Mouse (Mus musculus): ENCODE data around the gene Sept6. TPM values are rescaled to one million over a fixed set of nuclear protein-coding genes. Genes with fewer than 3 reads are reported as not detected.

Gene Sept6
- 13.5 and 14.1 TPM in 2 replicates for polyA plus RNA-seq (2014; fragmentation: Nextera tagmentation; extraction: Ambion mirVana)

DNA sequence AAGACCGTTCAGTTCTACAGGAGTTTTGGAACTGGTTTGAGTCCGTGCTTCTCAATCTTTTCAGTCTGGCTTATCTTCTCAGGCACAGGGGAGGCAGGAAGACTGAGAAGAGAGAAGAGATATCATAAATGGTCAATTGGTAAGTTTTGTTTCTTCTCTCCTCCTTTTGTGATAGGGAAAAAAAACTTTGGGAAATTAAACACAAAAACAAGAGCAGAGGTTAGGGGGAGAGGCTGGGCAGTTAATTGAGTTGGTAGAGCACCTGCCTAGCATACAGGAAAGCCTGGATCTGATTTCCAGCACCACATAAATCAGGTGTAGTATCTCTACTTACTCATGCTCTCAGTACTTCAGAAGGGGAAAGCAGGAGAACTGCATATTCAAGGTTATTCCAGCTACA, at the start of gene Sept6:
Sept6 (minus strand) TSS at position 101 of the 400 bp plus-strand sequence.
- H3K4me3 ChIP-seq (ENCODE audit: low read depth, low read length), result no peak within 1 kb of the TSS
- H3K27me3 ChIP-seq (replicated peaks; ENCODE audit: control insufficient read depth, insufficient read depth, low read length), result no peaks in the 10 kb centered on the region
- no peak within 1 kb of the TSS for H3K9ac ChIP-seq (ENCODE audit: low read depth, low read length)
- no peaks in the 10 kb centered on the region for H3K4me1 ChIP-seq (replicated peaks; ENCODE audit: control insufficient read depth, insufficient read depth, low read length)
- 59% methylated on average over 2 of the region's 2 CpGs for WGBS
- H3K27ac ChIP-seq (ENCODE audit: low read depth, low read length), result no peak within 1 kb of the TSS
- H3K4me2 ChIP-seq, result no peak within 1 kb of the TSS
- DNase-seq (ENCODE audit: low spot score), result no peak
- no peaks in the 10 kb centered on the region for H3K36me3 ChIP-seq (ENCODE audit: control insufficient read depth, insufficient read depth, low read length)
- H3K9me3 ChIP-seq (ENCODE audit: control insufficient read depth, low read length), result no peaks in the 10 kb centered on the region
- ATAC-seq (replicated peaks; ENCODE audit: low FRiP score), result no peak

DNA sequence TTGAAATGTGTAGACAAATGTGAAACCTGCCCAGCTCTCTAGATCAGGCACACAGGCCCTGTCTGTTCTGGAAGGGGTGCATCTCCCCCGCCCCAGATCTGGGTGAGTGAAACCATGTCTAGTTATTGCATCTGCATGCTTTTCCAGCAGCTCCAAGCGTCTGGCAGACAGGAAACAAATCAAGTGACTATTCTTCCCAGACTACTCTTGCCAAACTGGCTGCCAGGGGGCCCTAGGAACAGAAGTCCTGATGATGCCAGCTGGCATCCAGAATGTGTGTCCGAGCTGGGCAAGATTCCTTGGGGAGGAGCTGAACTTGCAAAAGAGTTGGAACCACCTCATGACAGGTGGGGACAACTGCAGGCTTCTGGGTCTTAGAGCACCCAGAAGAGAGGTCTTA, 36.8 kb upstream of the Sept6 start:
- H3K4me3 ChIP-seq (ENCODE audit: low read depth, low read length), result no peak overlapping the region
- no peak for DNase-seq (ENCODE audit: low spot score)
- H3K27me3 ChIP-seq (replicated peaks; ENCODE audit: control insufficient read depth, insufficient read depth, low read length), result no peaks in the 10 kb centered on the region
- no peaks in the 10 kb centered on the region for H3K4me1 ChIP-seq (replicated peaks; ENCODE audit: control insufficient read depth, insufficient read depth, low read length)
- no peak overlapping the region for H3K27ac ChIP-seq (ENCODE audit: low read depth, low read length)
- ATAC-seq (replicated peaks; ENCODE audit: low FRiP score), result no peak
- 60% methylated on average over 3 of the region's 3 CpGs for WGBS
- no peaks in the 10 kb centered on the region for H3K9me3 ChIP-seq (ENCODE audit: control insufficient read depth, low read length)
- no peaks in the 10 kb centered on the region for H3K36me3 ChIP-seq (ENCODE audit: control insufficient read depth, insufficient read depth, low read length)
- no peak overlapping the region for H3K4me2 ChIP-seq
- H3K9ac ChIP-seq (ENCODE audit: low read depth, low read length), result no peak overlapping the region

- Histone ChIP-seq H3K27ac (ENCODE audit: low read depth, low read length) (no peak overlapping the region), H3K9me3 (ENCODE audit: control insufficient read depth, low read length) (no peaks in the 10 kb centered on the region), H3K4me3 (ENCODE audit: low read depth, low read length) (no peak overlapping the region), H3K9ac (ENCODE audit: low read depth, low read length) (no peak overlapping the region), H3K4me1 (replicated peaks; ENCODE audit: control insufficient read depth, insufficient read depth, low read length) (no peaks in the 10 kb centered on the region), H3K4me2 (no peak overlapping the region), H3K36me3 (ENCODE audit: control insufficient read depth, insufficient read depth, low read length) (no peaks in the 10 kb centered on the region), H3K27me3 (replicated peaks; ENCODE audit: control insufficient read depth, insufficient read depth, low read length) (no peaks in the 10 kb centered on the region)
- no peak for ATAC-seq (replicated peaks; ENCODE audit: low FRiP score)
- DNase-seq (ENCODE audit: low spot score), result no peak
- WGBS, result 70% methylated on average over 10 of the region's 10 CpGs
These were observed 32.2 kb upstream of the Sept6 start for GRCm38 (mm10) chrX:37023652-37024309.

DNA sequence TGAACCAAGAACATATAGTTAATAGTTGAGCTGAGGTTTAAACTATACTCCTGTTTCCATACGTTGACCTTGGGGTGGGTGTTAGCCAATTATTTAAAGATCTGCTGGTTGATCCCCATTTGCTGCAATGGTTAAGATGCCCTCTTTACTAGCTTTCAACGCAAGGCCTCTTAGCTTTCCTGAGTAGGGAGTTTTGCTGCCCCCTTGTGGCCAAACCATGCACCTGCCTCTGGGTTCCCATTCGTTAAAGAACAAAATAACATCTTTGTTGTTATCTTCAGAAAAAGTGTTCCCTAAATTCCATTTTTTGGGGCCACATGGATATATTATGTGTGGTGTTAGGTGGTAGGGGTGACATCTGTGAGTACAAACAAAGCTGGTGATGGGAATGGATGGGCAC, 31.1 kb upstream of the Sept6 start:
- no peak overlapping the region for H3K4me2 ChIP-seq
- H3K9me3 ChIP-seq (ENCODE audit: control insufficient read depth, low read length), result no peaks in the 10 kb centered on the region
- no peak overlapping the region for H3K4me3 ChIP-seq (ENCODE audit: low read depth, low read length)
- no peaks in the 10 kb centered on the region for H3K36me3 ChIP-seq (ENCODE audit: control insufficient read depth, insufficient read depth, low read length)
- no peak overlapping the region for H3K27ac ChIP-seq (ENCODE audit: low read depth, low read length)
- 19% methylated on average over 3 of the region's 3 CpGs for WGBS
- no peaks in the 10 kb centered on the region for H3K27me3 ChIP-seq (replicated peaks; ENCODE audit: control insufficient read depth, insufficient read depth, low read length)
- H3K9ac ChIP-seq (ENCODE audit: low read depth, low read length), result no peak overlapping the region
- ATAC-seq (replicated peaks; ENCODE audit: low FRiP score) (no peak), DNase-seq (ENCODE audit: low spot score) (peak; percentile 32)
- H3K4me1 ChIP-seq (replicated peaks; ENCODE audit: control insufficient read depth, insufficient read depth, low read length), result no peaks in the 10 kb centered on the region

DNA sequence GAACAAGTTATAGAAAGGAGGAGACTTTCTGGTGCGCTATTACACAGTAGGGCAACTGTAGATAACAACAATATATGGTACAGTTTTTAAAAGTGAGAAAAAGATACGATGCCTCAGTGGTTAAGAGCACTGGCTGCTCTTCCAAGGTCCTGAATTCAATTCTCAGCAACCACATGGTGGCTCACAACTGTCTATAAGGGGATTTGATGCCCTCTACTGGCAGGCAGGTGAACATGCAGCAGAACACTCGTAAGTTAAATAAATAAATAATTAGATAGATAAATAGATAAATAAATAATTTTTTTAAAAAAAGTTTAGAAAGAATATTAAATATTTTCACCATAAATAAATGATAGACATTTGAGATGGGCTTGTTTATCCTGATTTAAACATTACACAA, 27.5 kb upstream of the Sept6 start:
- Histone ChIP-seq H3K4me3 (ENCODE audit: low read depth, low read length) (no peak overlapping the region), H3K36me3 (ENCODE audit: control insufficient read depth, insufficient read depth, low read length) (no peaks in the 10 kb centered on the region), H3K4me2 (no peak overlapping the region), H3K27me3 (replicated peaks; ENCODE audit: control insufficient read depth, insufficient read depth, low read length) (no peaks in the 10 kb centered on the region), H3K9ac (ENCODE audit: low read depth, low read length) (no peak overlapping the region), H3K4me1 (replicated peaks; ENCODE audit: control insufficient read depth, insufficient read depth, low read length) (no peaks in the 10 kb centered on the region), H3K27ac (ENCODE audit: low read depth, low read length) (no peak overlapping the region), H3K9me3 (ENCODE audit: control insufficient read depth, low read length) (no peaks in the 10 kb centered on the region)
- 49% methylated on average over 3 of the region's 3 CpGs for WGBS
- no peak for DNase-seq (ENCODE audit: low spot score)
- ATAC-seq (replicated peaks; ENCODE audit: low FRiP score), result no peak

DNA sequence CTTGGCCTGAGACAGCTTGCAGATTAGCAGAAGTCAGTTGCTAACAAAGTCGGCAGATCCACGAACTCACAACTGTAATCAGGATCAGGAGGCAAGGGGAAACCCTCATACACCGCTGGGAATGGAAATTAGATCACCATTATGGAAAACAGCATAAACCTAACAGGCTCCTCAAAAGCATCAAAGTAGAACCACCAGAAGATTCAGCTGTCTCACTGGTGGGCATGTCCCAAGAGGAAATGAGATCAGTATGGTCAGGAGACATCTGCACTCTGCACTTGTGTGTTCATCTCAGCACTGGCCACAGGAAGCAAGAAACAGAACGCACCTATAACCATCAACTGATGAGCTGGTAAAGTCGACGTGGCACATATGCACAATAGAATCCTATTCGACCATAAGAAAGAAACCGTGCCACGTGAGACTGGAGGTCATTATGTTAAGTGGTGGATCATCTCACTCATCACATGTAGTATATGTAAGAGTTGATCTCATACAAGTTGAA, 26.6 kb upstream of the Sept6 start:
- Histone ChIP-seq H3K36me3 (ENCODE audit: control insufficient read depth, insufficient read depth, low read length) (no peaks in the 10 kb centered on the region), H3K9me3 (ENCODE audit: control insufficient read depth, low read length) (no peaks in the 10 kb centered on the region), H3K9ac (ENCODE audit: low read depth, low read length) (no peak overlapping the region), H3K27ac (ENCODE audit: low read depth, low read length) (no peak overlapping the region), H3K4me1 (replicated peaks; ENCODE audit: control insufficient read depth, insufficient read depth, low read length) (no peaks in the 10 kb centered on the region), H3K4me3 (ENCODE audit: low read depth, low read length) (no peak overlapping the region), H3K27me3 (replicated peaks; ENCODE audit: control insufficient read depth, insufficient read depth, low read length) (no peaks in the 10 kb centered on the region), H3K4me2 (no peak overlapping the region)
- no peak for DNase-seq (ENCODE audit: low spot score)
- WGBS, result 85% methylated on average over 9 of the region's 9 CpGs
- ATAC-seq (replicated peaks; ENCODE audit: low FRiP score), result no peak

DNA sequence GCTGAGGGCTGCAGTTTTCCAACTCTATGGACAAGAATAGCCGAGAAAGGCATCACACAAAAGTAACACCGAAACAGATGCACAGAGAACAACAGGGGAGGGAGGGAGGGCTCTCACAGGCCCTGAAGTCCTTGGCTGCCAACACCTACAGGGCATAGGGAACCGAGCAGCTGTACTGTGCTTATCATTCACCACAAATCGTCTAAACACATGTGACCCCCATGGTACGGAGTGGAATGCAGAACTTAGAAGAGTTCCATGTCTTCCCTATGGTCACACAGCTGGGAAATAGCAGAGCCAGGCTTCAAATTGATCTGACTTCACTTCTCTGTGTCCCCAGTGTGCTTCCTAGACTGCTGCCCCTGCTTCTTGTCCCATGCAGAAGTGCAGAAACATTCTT, 22.3 kb upstream of the Sept6 start:
- Histone ChIP-seq H3K4me3 (ENCODE audit: low read depth, low read length) (no peak overlapping the region), H3K36me3 (ENCODE audit: control insufficient read depth, insufficient read depth, low read length) (no peaks in the 10 kb centered on the region), H3K9ac (ENCODE audit: low read depth, low read length) (no peak overlapping the region), H3K4me1 (replicated peaks; ENCODE audit: control insufficient read depth, insufficient read depth, low read length) (no peaks in the 10 kb centered on the region), H3K27ac (ENCODE audit: low read depth, low read length) (no peak overlapping the region), H3K4me2 (no peak overlapping the region), H3K27me3 (replicated peaks; ENCODE audit: control insufficient read depth, insufficient read depth, low read length) (no peaks in the 10 kb centered on the region), H3K9me3 (ENCODE audit: control insufficient read depth, low read length) (no peaks in the 10 kb centered on the region)
- DNase-seq (ENCODE audit: low spot score), result no peak
- 61% methylated on average over 5 of the region's 5 CpGs for WGBS
- ATAC-seq (replicated peaks; ENCODE audit: low FRiP score), result no peak

DNA sequence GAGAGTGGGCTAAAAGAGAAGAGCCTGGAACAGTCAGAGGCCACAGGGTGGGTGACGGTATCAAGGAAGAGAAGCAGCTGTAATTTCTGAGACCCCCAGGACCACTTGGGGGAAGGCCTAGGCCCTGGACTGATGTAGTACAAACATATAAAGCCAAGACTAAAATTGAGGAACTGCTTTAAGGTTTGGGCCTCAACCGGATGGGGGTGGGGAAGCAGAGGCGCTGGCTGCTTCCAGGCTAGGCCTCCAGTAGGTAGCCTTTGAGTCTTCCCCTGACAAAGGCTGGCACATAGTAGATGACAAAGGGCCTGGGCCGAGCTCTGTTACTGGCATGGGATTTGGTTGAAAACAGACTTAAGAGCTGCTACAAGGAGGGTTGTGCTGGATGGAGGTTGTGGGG, 555 bp downstream of the Sept6 start:
- DNase-seq (ENCODE audit: low spot score) (no peak), ATAC-seq (replicated peaks; ENCODE audit: low FRiP score) (no peak)
- Histone ChIP-seq H3K27ac (ENCODE audit: low read depth, low read length) (no peak overlapping the region), H3K4me2 (no peak overlapping the region), H3K36me3 (ENCODE audit: control insufficient read depth, insufficient read depth, low read length) (no peaks in the 10 kb centered on the region), H3K9me3 (ENCODE audit: control insufficient read depth, low read length) (no peaks in the 10 kb centered on the region), H3K9ac (ENCODE audit: low read depth, low read length) (no peak overlapping the region), H3K4me3 (ENCODE audit: low read depth, low read length) (no peak overlapping the region), H3K27me3 (replicated peaks; ENCODE audit: control insufficient read depth, insufficient read depth, low read length) (no peaks in the 10 kb centered on the region), H3K4me1 (replicated peaks; ENCODE audit: control insufficient read depth, insufficient read depth, low read length) (no peaks in the 10 kb centered on the region)
- WGBS, result 64% methylated on average over 4 of the region's 4 CpGs

DNA sequence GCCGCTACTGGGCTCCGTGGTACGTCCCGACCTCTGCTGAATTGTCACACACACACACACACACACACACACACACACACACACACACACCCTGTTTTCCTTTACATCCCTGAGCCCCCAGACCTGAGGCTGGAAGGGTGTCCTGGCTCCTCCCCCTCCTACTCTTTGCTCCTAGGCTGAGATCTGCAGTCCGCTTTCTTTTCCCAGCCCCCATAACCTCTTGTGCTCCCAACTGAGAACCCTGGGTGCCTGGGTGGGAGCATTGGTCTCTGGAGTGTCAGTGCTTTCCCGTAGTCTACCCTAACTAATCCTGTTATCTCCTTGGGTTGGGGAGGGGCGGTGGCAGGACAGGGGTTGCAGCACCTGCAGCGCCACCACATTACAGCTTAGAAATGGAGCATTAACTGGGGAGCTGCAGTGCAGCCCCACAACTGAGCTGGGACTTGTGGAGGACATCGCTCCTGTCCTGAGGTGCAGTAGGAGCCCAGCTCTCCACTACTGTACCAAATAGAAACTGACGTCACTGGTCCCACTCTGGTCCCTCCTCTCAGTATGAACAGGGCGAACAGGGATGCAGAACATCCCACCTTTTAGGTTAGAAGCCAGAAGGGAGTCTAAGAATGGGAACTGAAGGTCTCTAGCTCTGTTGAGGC, 1.7 kb downstream of the Sept6 start:
- peak; percentile 34 for DNase-seq (ENCODE audit: low spot score)
- WGBS, result 26% methylated on average over 7 of the region's 11 CpGs
- peak; percentile 49; the same call in 1 of the 2 replicates for ATAC-seq (replicated peaks; ENCODE audit: low FRiP score)
- Histone ChIP-seq H3K27me3 (replicated peaks; ENCODE audit: control insufficient read depth, insufficient read depth, low read length) (no peaks in the 10 kb centered on the region), H3K4me2 (peak overlapping the region; percentile 75), H3K36me3 (ENCODE audit: control insufficient read depth, insufficient read depth, low read length) (no peaks in the 10 kb centered on the region), H3K9me3 (ENCODE audit: control insufficient read depth, low read length) (no peaks in the 10 kb centered on the region), H3K27ac (ENCODE audit: low read depth, low read length) (no peak overlapping the region), H3K9ac (ENCODE audit: low read depth, low read length) (no peak overlapping the region; the same call in 1 of the 2 replicates), H3K4me1 (replicated peaks; ENCODE audit: control insufficient read depth, insufficient read depth, low read length) (no peaks in the 10 kb centered on the region), H3K4me3 (ENCODE audit: low read depth, low read length) (peak overlapping the region; percentile 50)

Measured in liver, embryonic 11.5 days (tissue).